Mouse (Mus musculus) forebrain, embryonic 16.5 days (tissue): ENCODE measurements at regions not wholly inside any gene's neighbourhood (a gene's known extent, or its start where the extent isn't known, plus 50 kb on each side); places are given as distances from the start of the nearest gene placed in this dataset.
A peak's percentile ranks its signal among the peaks of the same experiment; 100 is the strongest.

Experiments used
- ATAC-seq: fragments of 200-750 bp; cut with Nextera tagmentation; 2 replicates; pipeline ENCODE4 v1.8.0; 2017; ENCODE audit warnings: mild to moderate bottlenecking, moderate library complexity
- H3K27ac ChIP-seq: fragments of 300-500 bp; sonication (generic); 2 replicates; pipeline ENCODE4 v1.5.1; 2014; ENCODE audit warnings: low read length, control low read depth
- H3K27me3 ChIP-seq: fragments of 300-500 bp; sonication (generic); replicated peaks from 2 replicates; pipeline ENCODE4 v1.6.1; 2014; ENCODE audit warnings: low read length; ENCODE audit not compliant: control insufficient read depth, insufficient read depth
- H3K36me3 ChIP-seq: fragments of 300-500 bp; sonication (generic); 2 replicates; pipeline ENCODE4 v1.6.1; 2014; ENCODE audit not compliant: control insufficient read depth, insufficient read depth
- H3K4me1 ChIP-seq: fragments of 300-500 bp; sonication (generic); replicated peaks from 2 replicates; pipeline ENCODE4 v1.6.1; 2014; ENCODE audit warnings: low read length; ENCODE audit not compliant: control insufficient read depth, insufficient read depth
- H3K4me2 ChIP-seq: fragments of 300-500 bp; sonication (generic); 2 replicates; pipeline ENCODE4 v1.6.1; 2014; ENCODE audit warnings: mild to moderate bottlenecking, low read length, control low read depth
- H3K4me3 ChIP-seq: fragments of 300-500 bp; sonication (generic); replicated peaks from 2 replicates; pipeline ENCODE4 v1.5.1; 2014; ENCODE audit warnings: mild to moderate bottlenecking, low read length, control low read depth
- H3K9ac ChIP-seq: fragments of 300-500 bp; sonication (generic); replicated peaks from 2 replicates; pipeline ENCODE4 v1.6.1; 2014; ENCODE audit warnings: low read depth, low read length, control low read depth
- H3K9me3 ChIP-seq: fragments of 300-500 bp; sonication (generic); 2 replicates; pipeline ENCODE4 v1.6.1; 2016; ENCODE audit warnings: low read length; ENCODE audit not compliant: control insufficient read depth
- WGBS: fragments of 180-500 bp; shearing (Covaris S2); extraction: QIAGEN DNeasy Blood & Tissue Kit; methylation state at CpG from one replicate; pipeline ENCODE4 v1.1.7; 2014; 5-methylcytosine and 5-hydroxymethylcytosine counted together

DNA sequence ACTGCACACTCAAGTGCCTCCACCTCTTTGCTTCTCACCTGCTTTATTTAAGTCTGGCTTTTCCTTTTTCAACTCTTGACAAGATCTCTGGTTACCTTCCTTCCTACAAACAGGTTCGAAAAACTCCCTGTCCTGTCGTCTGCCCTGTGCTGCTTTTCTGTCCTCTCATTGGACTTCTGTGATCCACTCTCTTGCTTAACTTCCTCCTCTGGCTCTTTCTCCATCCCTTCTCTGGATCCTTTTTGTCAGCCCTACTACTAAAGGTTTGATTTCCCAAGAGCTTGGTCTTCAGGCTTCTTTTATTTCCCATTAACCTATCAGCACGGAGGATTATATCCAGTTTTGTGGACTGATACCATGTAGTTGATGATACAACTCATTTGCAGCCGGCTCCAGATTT lies 149.8 kb downstream of the Satb1 start:
- no peak overlapping the region for H3K4me3 ChIP-seq
- H3K27ac ChIP-seq, result no peak overlapping the region
- WGBS, result 93% methylated on average over 4 of the region's 4 CpGs
- no peaks in the 10 kb centered on the region for H3K9me3 ChIP-seq
- H3K9ac ChIP-seq, result no peak overlapping the region
- no peak overlapping the region for H3K4me2 ChIP-seq
- H3K4me1 ChIP-seq, result no peaks in the 10 kb centered on the region
- ATAC-seq, result no peak
- no peaks in the 10 kb centered on the region for H3K36me3 ChIP-seq
- no peaks in the 10 kb centered on the region for H3K27me3 ChIP-seq

DNA sequence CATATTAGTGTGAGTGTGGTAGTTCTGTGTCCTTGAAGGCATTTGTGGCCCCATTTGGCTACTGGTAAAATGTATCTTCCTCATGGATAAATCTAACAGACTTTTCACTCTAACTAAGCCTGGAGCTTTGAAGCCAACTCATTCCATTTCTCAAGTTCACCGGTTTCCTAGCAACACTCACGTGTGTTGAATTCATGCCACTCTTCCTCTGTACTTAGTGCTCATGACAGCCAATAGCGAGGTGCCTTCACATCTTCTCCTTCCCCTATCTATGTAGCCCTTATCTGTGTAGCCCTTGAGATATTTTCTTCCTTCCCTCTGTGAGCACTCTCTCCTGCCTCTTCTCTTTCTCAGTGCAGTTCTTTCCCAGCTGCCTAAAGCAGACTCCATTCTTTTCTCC lies 150.7 kb downstream of the Satb1 start:
- no peaks in the 10 kb centered on the region for H3K9me3 ChIP-seq
- no peaks in the 10 kb centered on the region for H3K4me1 ChIP-seq
- no peak overlapping the region for H3K4me2 ChIP-seq
- no peak overlapping the region for H3K4me3 ChIP-seq
- peak; percentile 49; the same call in 1 of the 2 replicates for ATAC-seq
- no peak overlapping the region for H3K9ac ChIP-seq
- H3K27me3 ChIP-seq, result no peaks in the 10 kb centered on the region
- H3K27ac ChIP-seq, result no peak overlapping the region
- H3K36me3 ChIP-seq, result no peaks in the 10 kb centered on the region
- WGBS, result 67% methylated on average over 3 of the region's 3 CpGs

DNA sequence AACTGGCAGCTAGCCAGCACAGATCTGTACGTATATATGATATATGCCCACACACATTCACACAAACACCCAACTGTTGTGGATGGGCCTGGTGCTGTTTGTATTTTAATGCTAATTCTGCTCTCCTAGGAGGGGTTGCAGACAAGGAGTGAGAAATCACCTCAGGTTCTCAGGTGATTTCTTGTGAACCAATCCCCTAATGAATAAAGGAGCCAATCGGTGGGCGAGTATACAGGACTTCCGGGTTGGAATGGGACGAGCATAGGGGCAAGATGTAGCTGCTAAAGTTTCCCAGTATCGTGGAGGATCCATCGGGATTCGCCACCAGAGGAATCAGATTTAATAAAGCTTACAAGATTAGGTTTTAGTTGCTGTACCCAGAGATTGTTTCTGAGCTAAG lies 155.6 kb downstream of the Satb1 start:
- Histone ChIP-seq H3K4me3 (no peak overlapping the region), H3K27ac (no peak overlapping the region), H3K4me1 (no peaks in the 10 kb centered on the region), H3K9ac (no peak overlapping the region), H3K36me3 (no peaks in the 10 kb centered on the region), H3K27me3 (no peaks in the 10 kb centered on the region), H3K4me2 (no peak overlapping the region), H3K9me3 (no peaks in the 10 kb centered on the region)
- 94% methylated on average over 8 of the region's 8 CpGs for WGBS
- ATAC-seq, result no peak

DNA sequence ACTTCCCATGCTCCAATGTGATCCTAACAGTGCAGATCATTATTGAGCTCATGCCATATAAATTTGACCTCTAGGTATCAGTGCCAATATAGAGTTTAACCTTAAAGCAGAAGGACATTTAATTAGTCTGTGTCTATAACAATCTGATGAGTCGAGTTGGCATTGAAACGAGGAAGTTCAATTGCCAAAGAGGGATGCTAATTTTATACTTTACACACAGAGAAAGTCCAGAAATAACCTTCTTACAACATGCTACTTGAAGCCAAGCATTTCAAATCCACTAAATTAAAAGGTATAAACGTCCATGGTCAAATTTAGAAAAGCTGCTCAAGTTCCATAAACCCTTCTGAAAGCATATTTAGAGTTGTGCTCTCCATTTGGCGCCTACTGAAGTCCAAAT lies 174.7 kb downstream of the Satb1 start:
- ATAC-seq, result no peak
- no peak overlapping the region for H3K4me3 ChIP-seq
- WGBS, result 82% methylated on average over 4 of the region's 4 CpGs

DNA sequence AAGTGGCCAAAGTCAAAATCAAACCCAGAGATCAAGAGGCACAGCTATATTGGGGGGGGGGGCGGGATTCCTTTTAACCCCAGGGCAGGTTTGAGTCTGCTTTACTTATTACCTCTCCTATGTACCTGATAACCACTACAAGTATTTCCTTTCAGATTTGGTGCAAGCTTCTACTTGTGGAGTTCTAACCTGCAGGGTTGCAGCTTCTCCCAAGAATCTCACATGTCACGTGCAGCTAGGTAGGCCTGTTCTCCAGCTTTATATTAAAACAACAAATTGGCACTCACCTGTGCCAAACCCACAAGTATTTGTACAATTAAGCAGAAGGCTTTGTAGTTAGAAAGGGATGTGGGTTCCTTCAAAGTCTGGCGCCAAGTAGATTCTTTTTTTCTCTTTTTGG lies 179.2 kb downstream of the Satb1 start:
- 86% methylated on average over 3 of the region's 3 CpGs for WGBS

More for the DNA sequence above, 174.7 kb downstream of the Satb1 start:
- no peak overlapping the region for H3K4me2 ChIP-seq
- no peaks in the 10 kb centered on the region for H3K36me3 ChIP-seq
- H3K9me3 ChIP-seq, result no peaks in the 10 kb centered on the region
- no peaks in the 10 kb centered on the region for H3K27me3 ChIP-seq
- H3K9ac ChIP-seq, result no peak overlapping the region
- no peaks in the 10 kb centered on the region for H3K4me1 ChIP-seq
- H3K27ac ChIP-seq, result no peak overlapping the region

DNA sequence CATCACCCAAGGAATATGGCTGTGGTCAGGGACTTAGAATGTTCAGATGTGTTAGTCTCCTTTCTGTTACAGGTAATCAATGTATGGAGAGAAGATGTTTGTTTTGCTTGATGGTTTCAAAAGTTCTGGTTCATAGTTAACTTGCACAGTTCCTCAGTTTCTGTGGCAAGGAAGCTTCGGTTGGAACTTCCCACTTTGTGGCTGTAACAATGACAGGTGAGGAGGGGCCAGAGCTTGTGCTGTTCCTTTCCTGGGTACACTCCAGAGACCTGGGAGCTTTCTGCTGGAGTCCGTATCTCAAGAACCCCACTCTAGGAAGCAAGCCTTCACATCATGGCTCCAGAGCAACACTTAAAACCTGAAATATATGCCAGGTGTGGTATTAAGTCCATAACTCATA lies 181.2 kb downstream of the Satb1 start:
- no peaks in the 10 kb centered on the region for H3K9me3 ChIP-seq
- H3K4me2 ChIP-seq, result no peak overlapping the region
- H3K36me3 ChIP-seq, result no peaks in the 10 kb centered on the region
- no peak overlapping the region for H3K4me3 ChIP-seq
- no peak overlapping the region for H3K9ac ChIP-seq
- WGBS, result 93% methylated on average over 2 of the region's 2 CpGs
- no peaks in the 10 kb centered on the region for H3K4me1 ChIP-seq
- H3K27me3 ChIP-seq, result no peaks in the 10 kb centered on the region
- ATAC-seq, result no peak
- H3K27ac ChIP-seq, result no peak overlapping the region

More for the DNA sequence above, 179.2 kb downstream of the Satb1 start:
- no peaks in the 10 kb centered on the region for H3K9me3 ChIP-seq
- no peaks in the 10 kb centered on the region for H3K27me3 ChIP-seq
- H3K36me3 ChIP-seq, result no peaks in the 10 kb centered on the region
- no peak overlapping the region for H3K9ac ChIP-seq
- H3K27ac ChIP-seq, result no peak overlapping the region
- no peaks in the 10 kb centered on the region for H3K4me1 ChIP-seq
- ATAC-seq, result no peak
- no peak overlapping the region for H3K4me2 ChIP-seq
- H3K4me3 ChIP-seq, result no peak overlapping the region

DNA sequence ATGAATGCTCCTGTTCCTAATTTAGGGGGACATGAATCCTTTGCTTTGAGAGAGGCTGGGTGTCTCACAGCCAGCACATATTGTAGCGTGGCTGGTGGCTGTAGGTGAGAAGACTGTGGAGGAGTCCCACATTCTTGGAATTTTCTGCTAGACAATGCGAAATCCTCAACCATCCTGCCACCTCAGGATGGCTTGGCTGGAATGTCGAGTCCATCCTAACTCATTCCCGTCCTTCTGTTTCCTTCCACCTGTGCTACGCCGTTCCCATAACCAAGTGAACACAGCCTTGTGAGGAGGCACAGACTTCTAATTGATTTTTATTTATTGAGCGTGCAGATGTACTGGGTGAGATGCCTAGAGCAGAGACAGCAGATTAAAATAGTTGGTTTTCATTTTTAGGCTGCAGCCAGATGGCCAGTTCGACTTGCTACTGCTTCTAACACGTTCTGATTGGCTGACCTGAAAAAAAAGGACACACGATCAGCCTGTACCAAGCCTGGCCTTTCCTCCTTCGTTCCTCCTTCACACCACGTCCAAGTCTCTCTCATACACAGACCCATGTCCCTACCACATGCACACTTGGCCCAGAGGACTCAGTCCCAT lies 183.8 kb downstream of the Satb1 start:
- H3K4me2 ChIP-seq, result no peak overlapping the region
- no peak for ATAC-seq
- no peaks in the 10 kb centered on the region for H3K36me3 ChIP-seq
- no peaks in the 10 kb centered on the region for H3K4me1 ChIP-seq
- no peaks in the 10 kb centered on the region for H3K9me3 ChIP-seq
- no peak overlapping the region for H3K27ac ChIP-seq
- H3K4me3 ChIP-seq, result no peak overlapping the region
- no peaks in the 10 kb centered on the region for H3K27me3 ChIP-seq
- no peak overlapping the region for H3K9ac ChIP-seq
- WGBS, result 88% methylated on average over 12 of the region's 12 CpGs

DNA sequence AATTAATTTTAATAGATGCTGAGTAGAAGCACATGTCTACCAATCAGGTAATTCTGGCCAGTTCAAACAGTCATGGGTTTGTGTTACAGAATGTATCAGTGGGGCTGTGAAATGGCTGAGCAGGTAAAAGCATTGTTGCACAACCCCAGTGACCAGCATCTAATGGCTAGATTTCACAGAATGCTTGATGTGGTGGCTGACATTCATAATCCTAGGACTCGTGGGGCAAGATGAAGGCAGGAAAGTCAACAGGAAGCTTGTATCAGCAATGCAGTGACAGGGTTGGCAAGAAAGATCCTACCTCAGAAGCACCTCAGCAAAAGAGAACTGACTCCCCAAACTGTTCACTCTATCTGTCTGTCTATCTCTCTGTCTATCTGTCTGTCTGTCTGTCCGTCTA lies 186.7 kb downstream of the Satb1 start:
- no peak for ATAC-seq

DNA sequence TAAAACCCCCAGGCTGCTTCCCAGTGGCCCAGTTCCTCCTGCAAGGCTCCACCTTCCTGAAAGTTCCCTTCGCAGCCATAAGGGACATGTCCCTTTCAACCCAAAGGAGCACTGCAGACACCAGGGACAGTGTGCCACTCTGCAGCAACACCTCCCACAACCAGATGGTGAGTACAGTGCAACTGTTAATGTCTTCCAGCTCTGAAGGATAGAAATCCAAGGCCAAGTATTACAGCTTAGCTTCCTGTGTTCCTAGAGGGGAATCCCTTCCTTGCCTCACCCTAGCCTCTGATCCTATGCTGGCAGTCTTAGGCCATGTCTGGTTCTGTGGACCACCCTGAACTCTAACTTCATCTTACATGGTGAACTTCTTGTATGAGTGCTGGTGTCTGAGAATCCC lies 187.2 kb downstream of the Satb1 start:
- 87% methylated on average over 1 of the region's 1 CpGs for WGBS
- no peak overlapping the region for H3K4me3 ChIP-seq
- no peaks in the 10 kb centered on the region for H3K36me3 ChIP-seq
- H3K4me1 ChIP-seq, result no peaks in the 10 kb centered on the region
- no peaks in the 10 kb centered on the region for H3K27me3 ChIP-seq
- no peaks in the 10 kb centered on the region for H3K9me3 ChIP-seq
- H3K4me2 ChIP-seq, result no peak overlapping the region
- no peak overlapping the region for H3K9ac ChIP-seq
- ATAC-seq, result no peak
- no peak overlapping the region for H3K27ac ChIP-seq

More for the DNA sequence above, 186.7 kb downstream of the Satb1 start:
- H3K36me3 ChIP-seq, result no peaks in the 10 kb centered on the region
- H3K4me2 ChIP-seq, result no peak overlapping the region
- H3K27me3 ChIP-seq, result no peaks in the 10 kb centered on the region
- 86% methylated on average over 2 of the region's 2 CpGs for WGBS
- no peak overlapping the region for H3K27ac ChIP-seq
- H3K4me3 ChIP-seq, result no peak overlapping the region
- no peak overlapping the region for H3K9ac ChIP-seq
- no peaks in the 10 kb centered on the region for H3K9me3 ChIP-seq
- no peaks in the 10 kb centered on the region for H3K4me1 ChIP-seq

DNA sequence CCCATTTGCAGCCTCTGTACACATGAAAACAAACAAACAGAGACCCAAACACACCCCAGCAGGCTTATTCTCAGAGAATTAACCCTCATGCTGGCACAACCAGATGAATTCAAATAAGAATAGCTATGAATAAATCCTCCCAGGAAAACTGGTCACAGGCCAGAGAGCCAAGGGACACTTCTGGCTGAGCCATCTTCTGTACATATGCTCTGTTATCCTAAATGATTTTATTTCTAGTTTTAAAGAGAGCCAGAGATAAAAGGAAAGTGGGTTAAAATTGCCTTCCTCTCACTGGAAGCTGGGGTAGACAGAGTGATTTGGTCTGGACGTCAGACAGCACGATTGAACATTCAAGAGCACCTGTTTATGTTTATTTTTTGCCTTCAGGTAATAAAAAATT lies 190.4 kb downstream of the Satb1 start:
- 83% methylated on average over 2 of the region's 2 CpGs for WGBS
- no peaks in the 10 kb centered on the region for H3K9me3 ChIP-seq
- H3K9ac ChIP-seq, result no peak overlapping the region
- H3K27ac ChIP-seq, result no peak overlapping the region
- ATAC-seq, result no peak
- no peaks in the 10 kb centered on the region for H3K36me3 ChIP-seq
- H3K27me3 ChIP-seq, result no peaks in the 10 kb centered on the region
- H3K4me3 ChIP-seq, result no peak overlapping the region
- no peaks in the 10 kb centered on the region for H3K4me1 ChIP-seq
- no peak overlapping the region for H3K4me2 ChIP-seq
